Mouse (Mus musculus): Measurements from ENCODE around the gene Lsp1. TPM values are rescaled to one million over a fixed set of nuclear protein-coding genes. Genes with fewer than 3 reads are reported as not detected.

Lsp1 gene
- polyA plus RNA-seq, 1 experiment from 2014 or later = 48.6 TPM

GRCm38 (mm10) chr7:142510021-142510777 is 49.6 kb downstream of the Lsp1 start:
- H3K9ac ChIP-seq (ENCODE audit: low read length) = peak overlapping the region; percentile 61
- H3K4me2 ChIP-seq (ENCODE audit: low read length) = no peak overlapping the region
- peak overlapping the region; percentile 61 to 72 for H3K27ac ChIP-seq (replicated peaks in 1 of 2; ENCODE audit: control insufficient read depth in 1 of 2, insufficient read depth in 1 of 2, low read depth in 2 of 2, low read length in 2 of 2)
- no peak overlapping the region for H3K4me3 ChIP-seq (ENCODE audit: control insufficient read depth in 1 of 2, insufficient read depth in 1 of 2, low read depth in 1 of 2, low read length in 2 of 2)
- no peaks in the 10 kb centered on the region for H3K27me3 ChIP-seq (ENCODE audit: control insufficient read depth, insufficient read depth, low read length)
- no peaks in the 10 kb centered on the region for H3K36me3 ChIP-seq (ENCODE audit: control insufficient read depth, insufficient read depth, low read length)
- whole genome bisulfite sequencing = 21% methylated on average over 12 of the region's 12 CpGs
- ATAC-seq (ENCODE audit: insufficient number of reproducible peaks, insufficient read depth, low FRiP score, low read depth) = no peak
- no peaks in the 10 kb centered on the region for H3K9me3 ChIP-seq (ENCODE audit: control insufficient read depth, low read length)
- H3K4me1 ChIP-seq (ENCODE audit: control insufficient read depth in 2 of 2, insufficient read depth in 2 of 2, low read length in 2 of 2) = peaks cover 28 to 38% of the 10 kb centered on the region in 2 experiments

GRCm38 (mm10) chr7:142514048-142514447 is 53.4 kb downstream of the Lsp1 start:
- H3K27me3 ChIP-seq (ENCODE audit: control insufficient read depth, insufficient read depth, low read length) = no peaks in the 10 kb centered on the region
- no peak overlapping the region for H3K27ac ChIP-seq (replicated peaks in 1 of 2; ENCODE audit: control insufficient read depth in 1 of 2, insufficient read depth in 1 of 2, low read depth in 2 of 2, low read length in 2 of 2)
- no peaks in the 10 kb centered on the region for H3K9me3 ChIP-seq (ENCODE audit: control insufficient read depth, low read length)
- H3K36me3 ChIP-seq (ENCODE audit: control insufficient read depth, insufficient read depth, low read length) = no peaks in the 10 kb centered on the region
- peaks cover 30 to 36% of the 10 kb centered on the region in 2 experiments for H3K4me1 ChIP-seq (ENCODE audit: control insufficient read depth in 2 of 2, insufficient read depth in 2 of 2, low read length in 2 of 2)
- 77% methylated on average over 4 of the region's 4 CpGs for WGBS
- no peak overlapping the region for H3K4me3 ChIP-seq (ENCODE audit: control insufficient read depth in 1 of 2, insufficient read depth in 1 of 2, low read depth in 1 of 2, low read length in 2 of 2)
- no peak overlapping the region for H3K4me2 ChIP-seq (ENCODE audit: low read length)
- no peak overlapping the region for H3K9ac ChIP-seq (ENCODE audit: low read length)
- ATAC-seq (ENCODE audit: insufficient number of reproducible peaks, insufficient read depth, low FRiP score, low read depth) = no peak

- H3K4me3 ChIP-seq (ENCODE audit: control insufficient read depth in 1 of 2, insufficient read depth in 1 of 2, low read depth in 1 of 2, low read length in 2 of 2) = no peak overlapping the region
- peak; percentile 31 for ATAC-seq (ENCODE audit: insufficient number of reproducible peaks, insufficient read depth, low FRiP score, low read depth)
- WGBS = 38% methylated on average over 21 of the region's 21 CpGs
- H3K4me2 ChIP-seq (ENCODE audit: low read length) = peak overlapping the region; percentile 24
- peaks cover 21 to 26% of the 10 kb centered on the region in 2 experiments for H3K4me1 ChIP-seq (ENCODE audit: control insufficient read depth in 2 of 2, insufficient read depth in 2 of 2, low read length in 2 of 2)
- H3K27ac ChIP-seq (replicated peaks in 1 of 2; ENCODE audit: control insufficient read depth in 1 of 2, insufficient read depth in 1 of 2, low read depth in 2 of 2, low read length in 2 of 2) = peak overlapping the region; percentile 75 to 80
- H3K27me3 ChIP-seq (ENCODE audit: control insufficient read depth, insufficient read depth, low read length) = no peaks in the 10 kb centered on the region
- H3K36me3 ChIP-seq (ENCODE audit: control insufficient read depth, insufficient read depth, low read length) = no peaks in the 10 kb centered on the region
- H3K9ac ChIP-seq (ENCODE audit: low read length) = peak overlapping the region; percentile 52
- H3K9me3 ChIP-seq (ENCODE audit: control insufficient read depth, low read length) = no peaks in the 10 kb centered on the region
These were observed 55.8 kb downstream of the Lsp1 start for GRCm38 (mm10) chr7:142516221-142516978.

GRCm38 (mm10) chr7:142517531-142517930 is 56.9 kb downstream of the Lsp1 start:
- H3K36me3 ChIP-seq (ENCODE audit: control insufficient read depth, insufficient read depth, low read length) = no peaks in the 10 kb centered on the region
- no peak overlapping the region for H3K4me2 ChIP-seq (ENCODE audit: low read length)
- whole genome bisulfite sequencing = 3% methylated on average over 3 of the region's 3 CpGs
- no peak for ATAC-seq (ENCODE audit: insufficient number of reproducible peaks, insufficient read depth, low FRiP score, low read depth)
- peak overlapping the region in 1 of 2 experiments; percentile 75; a peak in 1 of 4 replicates for H3K27ac ChIP-seq (replicated peaks in 1 of 2; ENCODE audit: control insufficient read depth in 1 of 2, insufficient read depth in 1 of 2, low read depth in 2 of 2, low read length in 2 of 2)
- H3K4me3 ChIP-seq (ENCODE audit: control insufficient read depth in 1 of 2, insufficient read depth in 1 of 2, low read depth in 1 of 2, low read length in 2 of 2) = no peak overlapping the region
- H3K9ac ChIP-seq (ENCODE audit: low read length) = no peak overlapping the region
- no peaks in the 10 kb centered on the region for H3K27me3 ChIP-seq (ENCODE audit: control insufficient read depth, insufficient read depth, low read length)
- no peaks in the 10 kb centered on the region for H3K9me3 ChIP-seq (ENCODE audit: control insufficient read depth, low read length)
- peaks cover 23 to 31% of the 10 kb centered on the region in 2 experiments for H3K4me1 ChIP-seq (ENCODE audit: control insufficient read depth in 2 of 2, insufficient read depth in 2 of 2, low read length in 2 of 2)

- Histone ChIP-seq H3K36me3 (ENCODE audit: control insufficient read depth, insufficient read depth, low read length) (no peaks in the 10 kb centered on the region), H3K27ac (replicated peaks in 1 of 2; ENCODE audit: control insufficient read depth in 1 of 2, insufficient read depth in 1 of 2, low read depth in 2 of 2, low read length in 2 of 2) (no peak overlapping the region), H3K27me3 (ENCODE audit: control insufficient read depth, insufficient read depth, low read length) (no peaks in the 10 kb centered on the region), H3K9ac (ENCODE audit: low read length) (no peak overlapping the region), H3K4me3 (ENCODE audit: control insufficient read depth in 1 of 2, insufficient read depth in 1 of 2, low read depth in 1 of 2, low read length in 2 of 2) (no peak overlapping the region), H3K4me1 (ENCODE audit: control insufficient read depth in 2 of 2, insufficient read depth in 2 of 2, low read length in 2 of 2) (peaks cover 34 to 57% of the 10 kb centered on the region in 2 experiments), H3K9me3 (ENCODE audit: control insufficient read depth, low read length) (no peaks in the 10 kb centered on the region), H3K4me2 (ENCODE audit: low read length) (no peak overlapping the region)
- WGBS = 80% methylated on average over 4 of the region's 4 CpGs
- no peak for ATAC-seq (ENCODE audit: insufficient number of reproducible peaks, insufficient read depth, low FRiP score, low read depth)
These were observed 59.7 kb downstream of the Lsp1 start for GRCm38 (mm10) chr7:142520331-142520730.

GRCm38 (mm10) chr7:142522352-142522751 is 61.7 kb downstream of the Lsp1 start:
- H3K36me3 ChIP-seq (ENCODE audit: control insufficient read depth, insufficient read depth, low read length) = no peaks in the 10 kb centered on the region
- no peaks in the 10 kb centered on the region for H3K27me3 ChIP-seq (ENCODE audit: control insufficient read depth, insufficient read depth, low read length)
- H3K4me2 ChIP-seq (ENCODE audit: low read length) = no peak overlapping the region
- 29% methylated on average over 4 of the region's 4 CpGs for WGBS
- H3K27ac ChIP-seq (replicated peaks in 1 of 2; ENCODE audit: control insufficient read depth in 1 of 2, insufficient read depth in 1 of 2, low read depth in 2 of 2, low read length in 2 of 2) = peak overlapping the region; percentile 68 to 84
- peaks cover 31 to 51% of the 10 kb centered on the region in 2 experiments for H3K4me1 ChIP-seq (ENCODE audit: control insufficient read depth in 2 of 2, insufficient read depth in 2 of 2, low read length in 2 of 2)
- no peak for ATAC-seq (ENCODE audit: insufficient number of reproducible peaks, insufficient read depth, low FRiP score, low read depth)
- H3K4me3 ChIP-seq (ENCODE audit: control insufficient read depth in 1 of 2, insufficient read depth in 1 of 2, low read depth in 1 of 2, low read length in 2 of 2) = no peak overlapping the region
- no peak overlapping the region for H3K9ac ChIP-seq (ENCODE audit: low read length)
- no peaks in the 10 kb centered on the region for H3K9me3 ChIP-seq (ENCODE audit: control insufficient read depth, low read length)

- Histone ChIP-seq H3K27me3 (ENCODE audit: control insufficient read depth, insufficient read depth, low read length) (no peaks in the 10 kb centered on the region), H3K36me3 (ENCODE audit: control insufficient read depth, insufficient read depth, low read length) (no peaks in the 10 kb centered on the region), H3K4me2 (ENCODE audit: low read length) (peak overlapping the region; percentile 46), H3K4me3 (ENCODE audit: control insufficient read depth in 1 of 2, insufficient read depth in 1 of 2, low read depth in 1 of 2, low read length in 2 of 2) (no peak overlapping the region), H3K9me3 (ENCODE audit: control insufficient read depth, low read length) (no peaks in the 10 kb centered on the region), H3K27ac (replicated peaks in 1 of 2; ENCODE audit: control insufficient read depth in 1 of 2, insufficient read depth in 1 of 2, low read depth in 2 of 2, low read length in 2 of 2) (peak overlapping the region; percentile 84), H3K4me1 (ENCODE audit: control insufficient read depth in 2 of 2, insufficient read depth in 2 of 2, low read length in 2 of 2) (peaks cover 32 to 46% of the 10 kb centered on the region in 2 experiments), H3K9ac (ENCODE audit: low read length) (peak overlapping the region; percentile 64)
- ATAC-seq (ENCODE audit: insufficient number of reproducible peaks, insufficient read depth, low FRiP score, low read depth) = no peak
- 16% methylated on average over 17 of the region's 17 CpGs for WGBS
These were observed 62.8 kb downstream of the Lsp1 start for GRCm38 (mm10) chr7:142523200-142523990.
